Mouse (Mus musculus) B cell, adult (primary cell): ENCODE measurements around the gene Efcab7. TPM values are rescaled to one million over a fixed set of nuclear protein-coding genes. Genes with fewer than 3 reads are reported as not detected.

Experiments
- total RNA-seq: library from RNA; stranded (reverse); gene quantifications from 4 replicates; pipeline ENCODE4 v1.2.4, GENCODE M21; 2023; ENCODE audit not compliant: inconsistent age

Gene Efcab7
- 3.4 to 14.4 TPM (median 4.8 TPM) in 4 replicates for total RNA-seq

DNA sequence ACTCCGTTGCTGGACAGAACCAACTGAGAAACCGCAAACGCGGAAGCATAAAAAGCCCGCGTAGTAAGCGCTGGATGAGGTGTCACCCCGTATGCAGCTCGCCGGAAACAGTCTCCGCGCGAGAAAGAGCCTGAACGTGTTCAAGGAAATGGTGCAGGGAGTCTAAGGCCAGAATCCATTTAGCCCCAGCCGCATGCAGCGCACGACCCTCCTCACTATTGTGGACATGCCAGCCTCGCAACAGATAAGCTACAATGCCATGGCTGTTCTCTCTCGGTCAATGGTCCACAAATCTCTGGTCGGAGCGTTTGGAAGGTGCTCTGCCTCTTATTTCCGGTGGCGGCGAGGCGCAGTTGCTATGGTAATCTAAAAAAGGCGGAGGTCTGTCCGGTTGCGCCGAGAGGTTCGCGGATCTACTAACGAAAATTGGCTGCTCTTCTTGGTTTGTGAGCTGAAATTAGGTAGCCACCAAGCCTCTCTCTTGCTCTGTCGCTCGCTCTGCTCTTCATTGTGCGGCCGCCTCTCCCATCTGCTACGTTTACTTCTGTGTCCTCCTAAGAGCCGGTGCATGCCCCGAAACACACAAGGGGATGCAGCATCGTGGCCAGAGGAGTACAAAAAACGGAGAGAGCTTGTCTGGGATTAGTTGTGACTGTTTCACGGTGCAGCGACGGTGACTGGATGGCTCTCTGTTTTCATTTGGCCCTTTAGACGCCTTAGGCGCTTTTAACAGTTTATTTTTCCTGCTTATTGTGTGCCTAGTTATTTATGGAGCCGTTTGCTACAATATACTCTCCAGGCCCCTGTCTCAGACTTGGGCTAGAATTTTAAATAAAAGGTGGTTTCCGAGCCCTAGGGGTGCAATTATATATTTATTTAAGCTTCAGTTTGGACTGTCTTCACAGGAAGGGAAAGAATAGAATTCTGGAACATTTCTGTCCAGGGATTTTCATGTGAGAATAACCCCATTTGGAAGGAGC is at the start of gene Efcab7:
Efcab7 (plus strand) TSS at position 105 of the 980 bp plus-strand sequence.

DNA sequence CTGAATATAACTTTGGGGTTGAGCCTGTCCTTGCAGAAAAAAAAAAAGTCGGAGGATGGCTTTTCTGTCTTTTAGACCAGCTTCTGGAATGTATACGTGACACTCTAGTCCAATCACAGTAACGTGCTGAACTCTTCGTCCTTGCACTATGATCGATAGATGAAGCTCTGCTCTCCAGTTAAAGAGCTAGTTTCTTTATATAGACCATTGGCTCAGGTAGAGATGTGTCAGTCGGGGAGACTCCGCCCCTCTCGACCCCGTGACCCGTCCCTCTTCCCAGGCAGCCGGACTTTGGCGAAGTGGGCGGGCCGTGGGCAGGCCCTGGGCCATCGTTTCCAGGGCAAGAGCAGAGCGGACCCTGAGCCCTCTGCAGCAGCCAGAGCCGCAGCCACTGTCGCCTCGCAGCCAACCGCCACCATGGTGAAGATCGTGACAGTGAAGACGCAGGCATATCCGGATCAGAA is 100.2 kb downstream of the Efcab7 start, which contains the start of gene Pgm1:
Pgm1 (plus strand) TSS at position 266 of the 464 bp plus-strand sequence.

DNA sequence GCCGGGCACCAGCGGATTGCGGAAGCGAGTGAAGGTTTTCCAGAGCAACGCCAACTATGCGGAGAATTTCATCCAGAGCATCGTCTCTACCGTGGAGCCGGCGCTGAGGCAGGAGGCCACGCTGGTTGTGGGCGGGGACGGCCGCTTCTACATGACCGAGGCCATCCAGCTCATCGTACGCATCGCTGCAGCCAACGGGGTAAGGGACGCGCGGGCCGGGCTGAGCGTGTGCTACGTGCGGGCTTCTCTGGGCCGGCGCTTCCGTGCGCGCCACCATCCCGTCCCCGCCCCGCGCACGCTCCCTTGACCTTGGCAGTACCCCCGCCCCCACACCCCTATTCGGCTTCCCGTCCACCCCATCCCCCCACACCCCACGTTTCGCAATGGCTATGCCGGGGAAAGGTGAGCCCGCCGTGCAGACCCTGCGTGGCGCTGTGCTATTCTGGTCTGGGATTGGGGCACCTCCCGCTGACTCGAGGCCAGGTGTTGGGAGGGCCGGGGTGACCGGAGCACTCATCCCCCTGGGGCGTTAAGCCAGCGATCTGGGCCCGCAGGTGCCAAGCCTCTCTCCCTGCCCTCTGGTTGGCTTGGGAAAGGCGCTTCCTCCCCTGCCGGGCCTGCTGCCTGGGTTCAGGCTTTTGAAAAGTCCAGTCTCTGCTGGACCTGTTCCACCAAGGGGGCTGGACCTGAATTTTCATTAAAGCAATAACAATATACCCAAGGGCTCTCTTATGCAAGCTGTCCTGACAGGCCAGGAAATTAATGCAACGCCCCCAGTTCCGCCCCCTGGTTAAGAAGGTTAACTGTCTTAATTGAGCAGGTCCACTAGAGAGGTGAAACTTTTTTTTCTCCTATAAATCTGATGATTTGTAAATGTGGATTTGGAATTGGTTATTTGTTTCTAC is 100.9 kb downstream of the Efcab7 start, which contains the start of gene Itgb3bp:
Itgb3bp (minus strand) TSS at position 201 of the 905 bp plus-strand sequence.

Other genes starting within 250 kb of the Efcab7 start
- gene Foxd3, start 172.9 kb upstream of the Efcab7 start, total RNA-seq = not detected in 4 replicates
- gene Alg6, start 113.5 kb upstream of the Efcab7 start, total RNA-seq = 4.3 to 8.1 TPM (median 6.1 TPM) in 4 replicates
- 14.0 to 16.6 TPM (median 15.1 TPM) in 4 replicates for gene Pgm1, start 100.2 kb downstream of the Efcab7 start, total RNA-seq
- 8.9 to 11.0 TPM (median 9.9 TPM) in 4 replicates for gene Itgb3bp, start 100.6 kb downstream of the Efcab7 start, total RNA-seq